Mouse (Mus musculus): Measurements from ENCODE around the gene Gabbr1.
"Not testable (repeated sequence)": the region's sequence is repeated elsewhere in the genome, so short reads cannot be mapped to it uniquely, and the experiment has no call there.

Gene Gabbr1

GRCm38 (mm10) chr17:37045611-37046311, at the start of gene Gabbr1:
TSS of gene Gabbr1 (plus strand) at chr17:37045966.
- peak; percentile 73 for DNase-seq (ENCODE audit: low read depth, low spot score)
- H3K36me3 ChIP-seq (ENCODE audit: control insufficient read depth, insufficient read depth, low read length, poor library complexity, severe bottlenecking), result no peaks in the 10 kb centered on the region

DNA sequence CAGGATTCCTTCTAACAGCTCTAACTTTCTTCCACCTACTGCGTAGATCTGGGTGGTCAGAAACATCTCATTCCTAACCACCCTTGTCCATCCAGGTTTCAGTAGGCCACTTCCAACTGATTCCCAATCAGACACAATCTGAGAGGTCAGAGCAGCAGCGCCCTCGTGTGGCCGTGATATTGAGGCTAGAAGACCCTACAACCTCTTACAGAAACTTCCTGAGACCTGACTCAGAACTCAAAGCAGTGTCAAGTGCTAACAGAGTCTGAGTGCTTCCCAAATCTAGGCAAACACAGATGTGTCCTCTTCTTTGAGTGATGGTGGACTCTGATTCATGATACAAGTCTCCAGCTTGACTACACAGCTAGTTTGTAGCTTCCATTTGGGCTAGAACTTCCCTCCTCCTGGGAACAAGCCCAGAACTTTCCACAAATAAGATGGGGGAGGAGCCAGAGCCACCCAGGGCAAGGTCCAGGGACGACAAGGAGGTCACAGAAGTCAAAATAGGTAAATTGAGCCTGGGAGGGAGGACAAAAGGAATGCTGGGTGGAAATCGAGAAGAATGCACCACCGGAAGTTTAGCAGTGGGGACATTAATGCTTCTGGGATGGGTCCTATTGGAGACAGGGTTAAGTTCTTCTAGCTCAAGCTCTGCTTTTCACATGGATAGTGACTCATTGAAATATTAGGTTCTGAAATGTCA, 48.6 kb upstream of the Gabbr1 start:
- DNase-seq (ENCODE audit: low read depth, low spot score), result peak; percentile 69
- Histone ChIP-seq H3K36me3 (ENCODE audit: control insufficient read depth, insufficient read depth, low read length, poor library complexity, severe bottlenecking) (no peaks in the 10 kb centered on the region), H3K27me3 (ENCODE audit: control insufficient read depth, insufficient read depth, low read length, poor library complexity, severe bottlenecking) (no peaks in the 10 kb centered on the region; the same call in 1 of the 2 replicates)

More at GRCm38 (mm10) chr17:37045611-37046311, at the start of gene Gabbr1:
- no peaks in the 10 kb centered on the region for H3K27me3 ChIP-seq (ENCODE audit: control insufficient read depth, insufficient read depth, low read length, poor library complexity, severe bottlenecking)

DNA sequence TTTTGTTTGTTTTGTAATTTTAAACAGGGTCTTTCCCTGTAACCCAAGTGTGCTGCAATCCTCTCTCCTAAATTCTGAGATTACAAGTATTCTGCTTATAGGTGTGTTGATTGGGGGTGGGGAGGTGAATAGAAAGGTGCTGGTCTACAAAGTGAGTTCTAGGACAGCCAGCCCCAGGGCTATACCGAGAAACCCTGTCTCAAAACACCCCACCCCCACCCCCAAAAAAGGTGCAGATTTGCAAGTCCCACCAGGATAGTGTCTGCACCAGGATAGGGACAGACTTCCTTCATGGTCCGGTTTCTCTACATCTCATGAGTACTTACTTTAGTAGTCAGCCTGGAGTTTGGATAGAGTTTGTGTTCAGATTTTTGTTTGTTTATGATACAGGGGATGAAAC, 47.3 kb upstream of the Gabbr1 start:
- Histone ChIP-seq H3K27me3 (ENCODE audit: control insufficient read depth, insufficient read depth, low read length, poor library complexity, severe bottlenecking) (no peaks in the 10 kb centered on the region; the same call in 1 of the 2 replicates), H3K36me3 (ENCODE audit: control insufficient read depth, insufficient read depth, low read length, poor library complexity, severe bottlenecking) (no peaks in the 10 kb centered on the region)
- no peak for DNase-seq (ENCODE audit: low read depth, low spot score)

DNA sequence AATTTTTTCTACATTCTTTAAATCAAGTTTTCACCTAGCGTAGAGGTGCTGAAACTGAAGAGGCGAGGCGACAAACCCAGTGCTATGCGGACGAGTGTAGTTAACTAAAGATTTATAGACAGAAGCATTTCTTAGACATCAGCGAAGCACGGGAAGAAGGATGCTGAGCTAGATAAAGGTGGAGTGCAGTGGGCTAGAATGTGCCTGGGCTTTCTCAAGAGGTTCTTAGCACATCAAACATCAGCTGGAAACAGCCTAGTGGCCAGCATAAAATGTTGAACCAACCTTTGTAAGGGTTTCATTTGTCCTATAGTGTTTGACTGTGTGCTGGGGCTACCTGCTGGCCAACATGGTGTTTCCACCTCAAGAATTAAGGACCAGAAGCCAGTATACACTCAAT, 44.9 kb upstream of the Gabbr1 start, which contains the start of gene Zfp57:
Gene Zfp57 (plus strand): TSS at position 301 of the 400 bp plus-strand sequence.
- DNase-seq (ENCODE audit: low read depth, low spot score), result no peak
- Histone ChIP-seq H3K36me3 (ENCODE audit: control insufficient read depth, insufficient read depth, low read length, poor library complexity, severe bottlenecking) (no peaks in the 10 kb centered on the region), H3K27me3 (ENCODE audit: control insufficient read depth, insufficient read depth, low read length, poor library complexity, severe bottlenecking) (no peaks in the 10 kb centered on the region; the same call in 1 of the 2 replicates)

DNA sequence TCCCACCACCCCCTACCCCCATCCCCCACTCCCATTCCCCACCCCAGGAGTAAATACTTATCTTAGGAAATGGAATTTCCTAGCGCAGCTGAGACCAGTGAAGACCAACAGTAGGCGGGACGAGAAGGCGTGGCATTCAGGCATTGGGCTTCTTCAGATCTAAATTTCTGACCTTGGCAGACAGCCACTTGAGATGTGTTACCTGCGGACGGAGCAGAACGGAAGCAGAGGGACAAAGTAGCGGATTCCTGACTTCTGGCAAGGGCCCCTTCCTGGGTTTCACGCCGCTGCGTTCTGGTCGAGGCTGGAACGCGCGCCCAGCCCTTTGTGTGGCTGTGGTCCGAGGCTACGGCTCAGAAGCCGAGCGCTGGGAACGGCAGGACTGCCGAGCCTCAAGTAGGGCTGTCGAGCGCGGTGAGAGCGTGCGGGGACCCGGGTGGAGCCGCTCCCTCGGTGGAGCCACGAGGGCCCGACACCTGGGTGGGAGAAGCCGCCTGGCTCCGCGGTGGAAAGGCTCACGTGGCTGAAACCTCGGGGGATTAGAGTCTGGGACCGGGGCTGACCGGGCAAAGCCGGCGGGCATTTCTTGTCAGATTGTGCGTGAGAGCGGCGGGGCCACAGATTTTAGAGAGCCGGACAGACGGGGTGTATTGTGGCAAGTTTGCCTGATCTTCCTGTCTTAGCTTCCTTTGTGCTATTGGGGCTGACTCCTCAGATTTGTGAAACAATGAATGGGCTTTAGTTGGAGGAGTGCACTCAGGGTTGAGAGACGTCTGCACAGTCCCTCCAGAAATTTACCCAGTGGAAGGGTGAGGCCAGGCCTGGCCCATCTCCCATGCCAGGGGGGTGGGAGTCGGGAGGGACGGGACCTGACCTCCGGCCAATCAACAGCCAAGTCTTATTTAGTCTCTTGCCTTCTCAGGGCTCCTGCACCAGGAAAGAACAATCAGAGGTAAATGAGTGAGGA, 43.1 kb upstream of the Gabbr1 start:
- no peaks in the 10 kb centered on the region; the same call in 1 of the 2 replicates for H3K27me3 ChIP-seq (ENCODE audit: control insufficient read depth, insufficient read depth, low read length, poor library complexity, severe bottlenecking)
- no peaks in the 10 kb centered on the region for H3K36me3 ChIP-seq (ENCODE audit: control insufficient read depth, insufficient read depth, low read length, poor library complexity, severe bottlenecking)
- no peak for DNase-seq (ENCODE audit: low read depth, low spot score)

DNA sequence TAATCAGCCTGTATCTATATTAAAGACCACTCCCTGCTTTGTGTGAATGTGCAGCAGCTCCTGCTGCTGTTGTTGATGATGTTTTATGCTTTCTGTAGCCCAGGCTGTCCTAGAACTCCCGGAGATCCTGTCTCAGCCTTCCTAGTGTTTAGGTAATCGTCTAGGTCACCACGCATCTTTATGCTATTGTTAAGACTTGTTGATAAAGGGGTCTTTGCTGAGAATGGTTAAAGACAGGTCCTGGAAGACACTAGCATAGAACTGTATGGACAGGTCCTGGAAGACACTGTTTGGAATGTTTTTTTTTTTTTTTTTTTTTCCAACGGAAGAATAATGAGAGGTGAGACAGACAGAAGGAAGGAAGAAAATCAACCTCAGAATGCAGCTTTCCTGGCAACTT, 42.4 kb upstream of the Gabbr1 start:
- Histone ChIP-seq H3K36me3 (ENCODE audit: control insufficient read depth, insufficient read depth, low read length, poor library complexity, severe bottlenecking) (no peaks in the 10 kb centered on the region), H3K27me3 (ENCODE audit: control insufficient read depth, insufficient read depth, low read length, poor library complexity, severe bottlenecking) (no peaks in the 10 kb centered on the region; the same call in 1 of the 2 replicates)
- no peak for DNase-seq (ENCODE audit: low read depth, low spot score)

DNA sequence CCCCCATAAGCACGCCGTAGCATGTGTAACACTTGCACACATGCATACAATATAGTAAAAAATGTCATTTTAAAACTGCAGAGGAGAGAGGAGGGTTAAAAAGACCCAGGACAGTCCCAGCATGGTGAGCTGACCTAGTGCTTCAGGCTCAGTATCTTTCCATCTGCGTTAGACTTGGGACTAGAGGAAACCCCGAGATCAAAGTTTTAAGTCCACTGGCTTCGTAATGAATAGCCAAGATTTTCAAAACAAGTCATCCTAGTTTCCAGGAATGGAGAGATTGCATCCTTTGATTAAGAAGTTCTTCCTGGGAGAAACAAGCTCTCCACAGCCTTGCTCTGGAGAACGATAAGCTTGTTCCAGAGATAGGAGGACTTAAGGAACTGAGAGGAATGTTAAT, 37.6 kb upstream of the Gabbr1 start:
- no peak for DNase-seq (ENCODE audit: low read depth, low spot score)

GRCm38 (mm10) chr17:37009460-37010042, 36.2 kb upstream of the Gabbr1 start:
- Histone ChIP-seq H3K36me3 (ENCODE audit: control insufficient read depth, insufficient read depth, low read length, poor library complexity, severe bottlenecking) (no peaks in the 10 kb centered on the region), H3K27me3 (ENCODE audit: control insufficient read depth, insufficient read depth, low read length, poor library complexity, severe bottlenecking) (no peaks in the 10 kb centered on the region; the same call in 1 of the 2 replicates)
- no peak for DNase-seq (ENCODE audit: low read depth, low spot score)

More for the DNA sequence above, 37.6 kb upstream of the Gabbr1 start:
- no peaks in the 10 kb centered on the region for H3K36me3 ChIP-seq (ENCODE audit: control insufficient read depth, insufficient read depth, low read length, poor library complexity, severe bottlenecking)
- no peaks in the 10 kb centered on the region for H3K27me3 ChIP-seq (ENCODE audit: control insufficient read depth, insufficient read depth, low read length, poor library complexity, severe bottlenecking)

- DNase-seq (ENCODE audit: low read depth, low spot score), result no peak
- no peaks in the 10 kb centered on the region for H3K36me3 ChIP-seq (ENCODE audit: control insufficient read depth, insufficient read depth, low read length, poor library complexity, severe bottlenecking)
- no peaks in the 10 kb centered on the region; the same call in 1 of the 2 replicates for H3K27me3 ChIP-seq (ENCODE audit: control insufficient read depth, insufficient read depth, low read length, poor library complexity, severe bottlenecking)
Observed at GRCm38 (mm10) chr17:37011719-37012118, 34.0 kb upstream of the Gabbr1 start.

GRCm38 (mm10) chr17:37012141-37012540, 33.6 kb upstream of the Gabbr1 start:
- no peaks in the 10 kb centered on the region for H3K36me3 ChIP-seq (ENCODE audit: control insufficient read depth, insufficient read depth, low read length, poor library complexity, severe bottlenecking)
- no peaks in the 10 kb centered on the region; the same call in 1 of the 2 replicates for H3K27me3 ChIP-seq (ENCODE audit: control insufficient read depth, insufficient read depth, low read length, poor library complexity, severe bottlenecking)
- DNase-seq (ENCODE audit: low read depth, low spot score), result no peak

GRCm38 (mm10) chr17:37016333-37016732, 29.4 kb upstream of the Gabbr1 start:
- no peaks in the 10 kb centered on the region; the same call in 1 of the 2 replicates for H3K27me3 ChIP-seq (ENCODE audit: control insufficient read depth, insufficient read depth, low read length, poor library complexity, severe bottlenecking)
- no peaks in the 10 kb centered on the region for H3K36me3 ChIP-seq (ENCODE audit: control insufficient read depth, insufficient read depth, low read length, poor library complexity, severe bottlenecking)
- DNase-seq (ENCODE audit: low read depth, low spot score), result no peak

DNA sequence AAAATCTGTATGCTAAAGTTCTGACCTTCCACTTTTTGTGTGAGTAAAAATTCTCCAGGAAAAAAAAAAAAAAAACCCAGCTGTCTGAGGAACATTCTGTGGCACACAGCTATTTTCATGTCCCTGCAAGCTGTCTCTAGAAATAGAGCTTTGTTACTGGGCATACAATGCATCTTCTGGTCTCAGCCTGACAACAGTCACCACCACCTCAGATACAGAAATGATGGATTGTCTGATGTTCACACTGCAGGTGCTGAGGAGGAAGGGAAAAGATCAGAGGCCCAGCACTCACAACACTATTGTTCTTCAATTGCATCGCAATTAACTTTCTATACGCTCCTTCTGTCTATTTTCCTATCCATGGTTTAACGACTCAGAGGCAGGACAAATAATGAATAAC, 27.4 kb upstream of the Gabbr1 start:
- H3K36me3 ChIP-seq (ENCODE audit: control insufficient read depth, insufficient read depth, low read length, poor library complexity, severe bottlenecking), result no peaks in the 10 kb centered on the region
- no peaks in the 10 kb centered on the region; the same call in 1 of the 2 replicates for H3K27me3 ChIP-seq (ENCODE audit: control insufficient read depth, insufficient read depth, low read length, poor library complexity, severe bottlenecking)
- no peak for DNase-seq (ENCODE audit: low read depth, low spot score)

DNA sequence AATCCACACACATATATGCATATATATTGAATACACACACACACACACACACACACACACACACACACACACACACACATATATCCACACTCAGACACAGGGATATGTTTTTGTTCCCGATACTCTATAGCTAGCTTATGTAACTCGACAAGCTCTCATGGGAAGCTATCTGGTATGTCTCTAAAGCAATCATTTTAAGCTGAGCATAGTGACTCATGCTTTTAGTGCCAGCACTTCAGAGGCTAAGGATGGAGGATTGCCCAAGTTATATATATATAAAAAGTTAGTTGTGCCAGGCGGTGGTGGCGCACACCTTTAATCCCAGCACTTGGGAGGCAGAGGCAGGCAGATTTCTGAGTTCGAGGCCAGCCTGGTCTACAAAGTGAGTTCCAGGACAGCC, 26.5 kb upstream of the Gabbr1 start:
- DNase-seq (ENCODE audit: low read depth, low spot score); H3K36me3 ChIP-seq (ENCODE audit: control insufficient read depth, insufficient read depth, low read length, poor library complexity, severe bottlenecking); H3K27me3 ChIP-seq (ENCODE audit: control insufficient read depth, insufficient read depth, low read length, poor library complexity, severe bottlenecking): not testable (repeated sequence)
